Mouse (Mus musculus) spleen, postnatal 14 days (tissue): ENCODE results near the gene Thada.

Source experiments
- DNase-seq, 2 experiments: peaks; one replicate each; pipeline ENCODE4 v3.0.0; 2021 to 2022; ENCODE audit warnings: low spot score in 2 of 2

The Thada gene

DNA sequence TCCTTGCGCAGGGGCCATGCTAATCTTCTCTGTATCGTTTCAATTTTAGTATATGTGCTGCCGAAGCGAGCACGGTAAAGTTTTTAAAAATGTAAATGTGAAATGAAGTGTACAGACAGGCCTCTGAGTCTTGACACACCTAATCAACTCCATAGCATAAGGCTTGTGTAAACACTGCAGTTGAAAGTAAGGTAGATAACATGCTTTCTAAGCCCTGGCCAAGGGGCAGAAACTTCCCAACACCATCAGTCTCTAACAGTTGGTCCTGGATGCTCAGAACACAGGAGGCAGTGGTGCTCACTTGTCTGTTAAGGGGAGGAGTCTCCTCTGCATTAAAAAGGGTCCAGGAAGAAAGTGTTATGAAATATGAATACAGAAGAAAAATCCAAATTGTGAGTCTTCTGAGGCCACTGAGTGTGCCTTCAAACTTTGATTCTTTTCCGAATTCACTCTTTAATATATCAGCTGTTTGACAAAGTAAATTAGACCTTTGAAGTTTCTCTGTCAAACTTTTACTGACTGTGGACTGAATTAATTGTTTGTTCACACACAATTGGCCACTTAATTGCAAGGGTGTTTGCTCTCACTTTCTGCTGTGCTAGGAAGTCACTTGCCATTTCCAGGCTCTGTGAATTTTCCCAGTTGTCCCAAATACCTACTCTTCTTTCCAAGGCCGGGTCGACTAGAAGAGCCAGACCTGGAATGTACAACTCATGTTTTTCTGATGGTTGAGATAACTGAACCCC lies 178.2 kb downstream of the Thada start:
- DNase-seq = no peak

DNA sequence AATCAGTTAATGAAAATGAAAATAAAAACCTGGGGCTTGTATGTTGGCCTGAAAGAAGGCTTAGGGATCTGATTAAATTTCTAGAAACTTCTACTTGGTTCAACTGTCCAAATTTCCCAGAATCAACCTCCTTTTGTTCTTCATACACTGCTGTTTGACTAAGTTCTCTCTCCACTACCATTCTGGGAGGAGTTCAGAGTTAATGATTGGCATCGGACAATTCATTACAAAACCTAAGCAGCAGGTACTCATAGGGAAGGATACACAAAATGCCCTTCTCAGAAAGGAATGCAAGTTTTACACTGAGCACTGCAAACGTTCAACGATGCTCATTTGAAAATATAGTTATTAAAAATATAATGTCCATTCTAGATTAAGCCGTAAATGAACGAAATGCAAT lies 179.5 kb downstream of the Thada start:
- no peak for DNase-seq

- DNase-seq = no peak
These were observed 183.4 kb downstream of the Thada start for GRCm38 (mm10) chr17:84282388-84283280.

DNA sequence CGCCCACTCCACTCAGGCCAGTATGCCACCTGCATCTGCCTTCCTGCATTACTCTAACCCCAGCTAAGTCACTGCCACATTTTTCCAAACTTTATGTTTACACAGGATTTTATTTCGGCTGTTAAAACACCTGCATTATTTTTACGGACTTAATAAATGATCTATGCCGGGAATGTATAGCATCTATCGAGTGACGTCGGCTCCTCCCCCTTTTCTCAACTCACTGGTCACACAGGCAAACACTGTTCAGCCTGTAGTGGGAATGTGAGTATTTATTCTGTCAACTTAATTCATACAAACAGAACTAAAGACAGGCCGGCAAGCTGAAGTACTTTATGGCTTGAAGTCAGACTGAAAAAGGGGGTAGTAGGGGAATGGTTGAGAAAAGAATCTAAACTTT lies 187.0 kb downstream of the Thada start:
- no peak for DNase-seq

- DNase-seq = no peak
These were observed 187.6 kb downstream of the Thada start for GRCm38 (mm10) chr17:84278193-84278953.

- DNase-seq = no peak
These were observed 191.0 kb downstream of the Thada start for GRCm38 (mm10) chr17:84274999-84275398.

- no peak for DNase-seq
These were observed 191.8 kb downstream of the Thada start for GRCm38 (mm10) chr17:84274163-84274562.

- DNase-seq = no peak
These were observed 193.3 kb downstream of the Thada start for GRCm38 (mm10) chr17:84272557-84273261.

- DNase-seq = no peak
These were observed 194.3 kb downstream of the Thada start for GRCm38 (mm10) chr17:84271566-84272202.

DNA sequence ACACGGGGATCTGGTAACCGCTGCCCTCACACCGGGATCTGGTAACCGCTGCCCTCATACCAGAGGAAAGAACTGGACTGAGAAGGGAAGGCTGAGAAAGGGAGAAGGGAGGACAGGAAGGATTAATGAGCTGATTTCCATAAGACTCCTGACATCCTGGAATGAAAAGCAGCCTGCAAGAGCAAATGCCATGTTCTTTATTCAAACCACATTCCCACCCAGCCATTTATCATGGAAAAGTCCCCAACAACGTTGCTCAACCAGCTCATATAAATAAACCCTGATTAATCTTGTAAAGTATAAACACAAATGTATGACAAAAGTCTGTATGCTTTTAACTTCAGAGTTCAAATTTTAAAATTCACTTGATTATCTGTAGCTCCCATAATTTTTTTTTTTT lies 196.3 kb downstream of the Thada start:
- no peak for DNase-seq

DNA sequence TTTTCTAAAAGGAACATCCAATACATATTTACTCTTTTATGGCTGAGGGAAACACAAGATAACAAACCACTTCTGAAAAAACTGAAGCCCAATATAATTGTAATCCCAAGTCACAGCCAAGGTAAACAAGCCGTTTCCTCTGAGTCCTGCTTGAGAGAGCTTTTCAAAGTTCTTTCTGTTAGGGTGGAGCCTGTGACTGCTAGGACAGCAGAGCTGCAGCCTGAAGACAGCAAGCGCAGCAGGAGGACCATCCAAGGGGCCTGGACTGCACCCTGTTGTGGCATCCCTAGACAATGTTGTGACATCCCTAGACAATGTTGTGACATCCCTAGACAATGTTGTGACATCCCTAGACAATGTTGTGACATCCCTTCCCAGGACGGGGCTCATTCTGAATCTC lies 197.6 kb downstream of the Thada start:
- no peak for DNase-seq

DNA sequence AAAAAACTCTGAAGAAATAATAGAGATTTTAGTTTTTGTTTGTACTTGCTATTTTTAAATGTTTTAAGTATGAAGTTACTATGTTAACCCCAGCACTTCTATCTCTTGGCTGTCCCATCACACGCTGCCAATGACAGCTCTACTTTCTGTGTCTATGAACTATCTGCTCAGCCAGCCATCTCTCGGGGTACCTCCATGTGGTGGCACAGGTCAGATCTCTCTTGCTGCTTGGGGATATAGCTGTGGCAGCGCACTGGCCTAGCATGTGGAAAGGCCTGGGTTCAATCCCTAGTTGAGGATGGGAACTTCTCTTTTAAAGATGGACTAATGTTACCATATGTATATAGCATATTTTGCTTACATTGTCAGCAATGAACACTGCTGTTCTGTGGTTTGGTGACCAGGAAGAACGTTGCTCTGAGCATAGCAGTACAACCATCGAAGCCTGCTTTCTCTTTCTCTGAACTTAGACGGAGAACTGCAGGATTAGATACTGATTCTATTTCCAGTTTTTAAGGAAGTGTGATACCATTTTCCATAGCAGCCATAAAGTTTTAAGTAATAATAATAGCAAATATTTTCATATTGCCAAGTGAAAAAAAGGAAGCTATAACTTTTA lies 198.4 kb downstream of the Thada start:
- DNase-seq = no peak

DNA sequence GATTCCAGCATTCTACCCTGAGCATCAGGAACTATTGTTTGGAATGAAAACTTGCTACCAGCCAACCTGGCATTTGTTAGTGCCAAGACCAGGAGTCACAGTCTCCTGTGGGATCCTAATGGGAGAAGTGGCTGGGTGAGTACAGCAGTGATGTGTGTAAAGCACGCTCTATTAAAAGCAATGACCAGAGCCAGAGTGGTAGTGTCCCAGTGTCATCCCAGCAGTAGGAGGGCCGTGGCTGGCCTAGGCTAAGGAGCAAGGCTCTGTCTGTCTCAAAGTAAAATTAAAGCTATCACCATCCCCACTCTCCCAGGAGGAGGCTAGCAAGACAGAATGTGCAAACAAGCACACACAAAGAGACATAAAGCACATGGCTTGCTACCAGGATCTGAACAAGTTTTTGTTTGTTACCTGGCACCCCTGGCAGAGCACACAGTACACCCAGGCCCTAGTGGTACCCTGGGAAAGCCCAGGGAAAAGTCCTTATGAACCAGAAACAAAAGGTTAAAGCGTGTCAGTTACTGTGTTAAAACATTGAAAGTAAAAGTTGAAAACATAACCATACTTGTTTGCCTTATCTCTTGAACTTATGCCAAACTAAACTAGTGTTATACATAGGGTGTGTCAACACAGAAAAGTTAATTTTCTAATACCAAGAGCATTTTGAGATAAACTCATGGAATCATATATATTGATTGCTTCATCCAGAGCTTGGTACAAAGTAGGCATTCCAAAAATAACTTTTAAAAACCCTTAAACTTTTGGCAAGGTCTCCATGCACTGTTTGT lies 199.7 kb downstream of the Thada start:
- no peak for DNase-seq

DNA sequence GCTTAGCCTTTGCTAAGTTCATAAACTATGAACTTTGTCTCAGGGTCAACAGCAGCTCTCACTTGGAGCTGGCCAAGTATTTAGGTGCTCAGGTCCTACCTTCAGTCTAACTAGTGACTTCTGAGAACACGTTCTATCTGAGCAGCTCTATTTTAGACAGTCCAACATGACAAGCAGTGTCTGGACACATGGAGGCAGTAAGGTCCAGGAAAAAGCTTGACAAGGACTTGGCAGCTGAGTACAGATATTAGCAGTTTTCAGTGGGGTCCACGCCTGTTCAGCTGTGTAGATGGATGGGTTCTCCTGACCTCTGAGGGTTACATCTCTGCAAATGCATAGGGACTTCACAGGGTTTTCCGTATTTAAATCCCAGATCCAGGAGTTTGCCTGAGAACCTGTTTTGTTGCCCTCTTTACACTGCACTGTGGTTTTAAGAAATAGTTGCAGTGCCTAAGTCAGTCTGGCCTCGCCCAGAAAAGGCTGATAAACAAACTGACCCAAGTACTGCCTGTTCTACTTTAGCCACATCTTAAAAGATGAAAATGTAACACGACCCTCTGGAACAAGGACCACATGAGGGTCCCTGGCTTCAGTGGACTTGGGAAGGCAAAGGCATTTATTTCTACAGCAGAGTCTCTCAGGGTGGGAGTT lies 200.4 kb downstream of the Thada start:
- DNase-seq = no peak

- no peak for DNase-seq
These were observed 201.7 kb downstream of the Thada start for GRCm38 (mm10) chr17:84264305-84264704.

DNA sequence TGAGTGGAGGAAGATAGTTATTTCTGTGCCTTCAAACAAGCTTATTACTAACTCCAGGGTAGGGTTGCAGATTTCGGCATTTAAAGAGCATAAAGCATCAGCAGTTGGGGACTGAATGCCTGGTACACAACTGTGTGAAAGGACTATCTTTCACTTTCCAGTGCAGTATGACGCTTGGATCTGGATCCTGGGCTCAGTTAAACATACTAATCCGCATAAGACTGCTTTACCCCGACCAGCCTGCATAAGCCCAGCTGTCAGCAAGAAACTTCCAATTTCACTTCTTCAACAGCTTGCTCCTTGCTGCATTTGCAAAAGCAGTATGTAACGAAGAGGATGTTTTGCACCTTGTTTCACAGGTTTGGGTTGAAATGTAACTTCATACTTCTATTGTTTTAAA lies 202.4 kb downstream of the Thada start:
- no peak for DNase-seq

GRCm38 (mm10) chr17:84262325-84262979 lies 203.6 kb downstream of the Thada start:
- DNase-seq = no peak

GRCm38 (mm10) chr17:84261010-84261409 lies 205.0 kb downstream of the Thada start:
- DNase-seq = no peak

- DNase-seq = no peak
These were observed 205.8 kb downstream of the Thada start for GRCm38 (mm10) chr17:84260226-84260625.
